Mouse (Mus musculus): Measurements from ENCODE around the gene Ubxn1. TPM values are rescaled to one million over a fixed set of nuclear protein-coding genes. Genes with fewer than 3 reads are reported as not detected.
"Not testable (repeated sequence)": the region's sequence is repeated elsewhere in the genome, so short reads cannot be mapped to it uniquely, and the experiment has no call there.

Gene Ubxn1
- polyA plus RNA-seq (2014; fragmentation: Nextera tagmentation; extraction: Ambion mirVana): 182 and 186 TPM in 2 replicates

GRCm38 (mm10) chr19:8871267-8872186 lies at the start of gene Ubxn1:
Gene Ubxn1 (plus strand): TSS chr19:8871496.
- no peaks in the 10 kb centered on the region for H3K9me3 ChIP-seq (ENCODE audit: control insufficient read depth, low read length)
- H3K27me3 ChIP-seq (ENCODE audit: control insufficient read depth, insufficient read depth, low read length): no peaks in the 10 kb centered on the region
- peak within 1 kb of the TSS; percentile 70 for H3K27ac ChIP-seq (ENCODE audit: low read depth, low read length)
- ATAC-seq (ENCODE audit: insufficient read depth, low FRiP score, low TSS enrichment) (peak; percentile 98), DNase-seq (ENCODE audit: low spot score) (peak; percentile 95)
- peaks cover 6% of the 10 kb centered on the region for H3K4me1 ChIP-seq (ENCODE audit: control insufficient read depth, insufficient read depth, low read length)
- H3K4me2 ChIP-seq (ENCODE audit: low read depth): peak within 1 kb of the TSS; percentile 72
- H3K36me3 ChIP-seq (ENCODE audit: control insufficient read depth, insufficient read depth, low read length): peaks cover 14% of the 10 kb centered on the region
- peak within 1 kb of the TSS; percentile 93 for H3K9ac ChIP-seq (ENCODE audit: low read length)
- peak within 1 kb of the TSS; percentile 100 for H3K4me3 ChIP-seq (ENCODE audit: low read depth, low read length)
- under 1% methylated on average over 59 of the region's 59 CpGs for WGBS

GRCm38 (mm10) chr19:8822696-8823095 lies 48.6 kb upstream of the Ubxn1 start:
- 0 out of 2 replicates have a peak overlapping the region, but pooled peaks have one; percentile 9 for H3K9ac ChIP-seq (ENCODE audit: low read length)
- peaks cover 12% of the 10 kb centered on the region for H3K36me3 ChIP-seq (ENCODE audit: control insufficient read depth, insufficient read depth, low read length)

GRCm38 (mm10) chr19:8829660-8830059 lies 41.6 kb upstream of the Ubxn1 start, which contains the start of gene AC129217.1:
Gene AC129217.1 (plus strand): TSS chr19:8829773.
- Histone ChIP-seq H3K9ac (ENCODE audit: low read length) (no peak within 1 kb of the TSS), H3K36me3 (ENCODE audit: control insufficient read depth, insufficient read depth, low read length) (peaks cover 45% of the 10 kb centered on the region), H3K27me3 (ENCODE audit: control insufficient read depth, insufficient read depth, low read length) (no peaks in the 10 kb centered on the region), H3K4me1 (ENCODE audit: control insufficient read depth, insufficient read depth, low read length) (no peaks in the 10 kb centered on the region), H3K4me2 (ENCODE audit: low read depth) (no peak within 1 kb of the TSS), H3K9me3 (ENCODE audit: control insufficient read depth, low read length) (no peaks in the 10 kb centered on the region), H3K4me3 (ENCODE audit: low read depth, low read length) (no peak within 1 kb of the TSS), H3K27ac (ENCODE audit: low read depth, low read length) (no peak within 1 kb of the TSS)
- WGBS: 94% methylated on average over 8 of the region's 8 CpGs
- DNase-seq (ENCODE audit: low spot score): no peak
- ATAC-seq (ENCODE audit: insufficient read depth, low FRiP score, low TSS enrichment): no peak

More at GRCm38 (mm10) chr19:8822696-8823095, 48.6 kb upstream of the Ubxn1 start:
- peak overlapping the region; percentile 88 for H3K4me3 ChIP-seq (ENCODE audit: low read depth, low read length)
- no peaks in the 10 kb centered on the region for H3K27me3 ChIP-seq (ENCODE audit: control insufficient read depth, insufficient read depth, low read length)
- peak overlapping the region; percentile 98; the same call in 1 of the 2 replicates for H3K4me2 ChIP-seq (ENCODE audit: low read depth)
- no peak overlapping the region for H3K27ac ChIP-seq (ENCODE audit: low read depth, low read length)
- DNase-seq (ENCODE audit: low spot score) (no peak), ATAC-seq (ENCODE audit: insufficient read depth, low FRiP score, low TSS enrichment) (no peak)
- H3K4me1 ChIP-seq (ENCODE audit: control insufficient read depth, insufficient read depth, low read length): peaks cover 22% of the 10 kb centered on the region
- 83% methylated on average over 8 of the region's 8 CpGs for WGBS
- H3K9me3 ChIP-seq (ENCODE audit: control insufficient read depth, low read length): no peaks in the 10 kb centered on the region

GRCm38 (mm10) chr19:8830664-8831063 lies 40.6 kb upstream of the Ubxn1 start:
- Histone ChIP-seq H3K9me3 (ENCODE audit: control insufficient read depth, low read length) (no peaks in the 10 kb centered on the region), H3K27ac (ENCODE audit: low read depth, low read length) (no peak overlapping the region), H3K4me2 (ENCODE audit: low read depth) (no peak overlapping the region), H3K27me3 (ENCODE audit: control insufficient read depth, insufficient read depth, low read length) (no peaks in the 10 kb centered on the region), H3K4me1 (ENCODE audit: control insufficient read depth, insufficient read depth, low read length) (no peaks in the 10 kb centered on the region), H3K9ac (ENCODE audit: low read length) (no peak overlapping the region), H3K4me3 (ENCODE audit: low read depth, low read length) (no peak overlapping the region), H3K36me3 (ENCODE audit: control insufficient read depth, insufficient read depth, low read length) (peaks cover 43% of the 10 kb centered on the region)
- no peak for DNase-seq (ENCODE audit: low spot score)
- no peak for ATAC-seq (ENCODE audit: insufficient read depth, low FRiP score, low TSS enrichment)
- 92% methylated on average over 8 of the region's 8 CpGs for WGBS

- DNase-seq (ENCODE audit: low spot score) (no peak), ATAC-seq (ENCODE audit: insufficient read depth, low FRiP score, low TSS enrichment) (no peak)
- Histone ChIP-seq H3K4me3 (ENCODE audit: low read depth, low read length) (no peak overlapping the region), H3K9ac (ENCODE audit: low read length) (no peak overlapping the region), H3K27ac (ENCODE audit: low read depth, low read length) (no peak overlapping the region), H3K4me2 (ENCODE audit: low read depth) (no peak overlapping the region), H3K27me3 (ENCODE audit: control insufficient read depth, insufficient read depth, low read length) (no peaks in the 10 kb centered on the region), H3K4me1 (ENCODE audit: control insufficient read depth, insufficient read depth, low read length) (no peaks in the 10 kb centered on the region), H3K36me3 (ENCODE audit: control insufficient read depth, insufficient read depth, low read length) (peaks cover 41% of the 10 kb centered on the region), H3K9me3 (ENCODE audit: control insufficient read depth, low read length) (no peaks in the 10 kb centered on the region)
- 87% methylated on average over 11 of the region's 11 CpGs for WGBS
These were observed 40.0 kb upstream of the Ubxn1 start for GRCm38 (mm10) chr19:8831262-8831661.

- Histone ChIP-seq H3K4me3 (ENCODE audit: low read depth, low read length) (no peak overlapping the region), H3K36me3 (ENCODE audit: control insufficient read depth, insufficient read depth, low read length) (peaks cover 33% of the 10 kb centered on the region), H3K4me1 (ENCODE audit: control insufficient read depth, insufficient read depth, low read length) (no peaks in the 10 kb centered on the region), H3K9me3 (ENCODE audit: control insufficient read depth, low read length) (no peaks in the 10 kb centered on the region), H3K9ac (ENCODE audit: low read length) (no peak overlapping the region), H3K27me3 (ENCODE audit: control insufficient read depth, insufficient read depth, low read length) (no peaks in the 10 kb centered on the region), H3K4me2 (ENCODE audit: low read depth) (no peak overlapping the region), H3K27ac (ENCODE audit: low read depth, low read length) (no peak overlapping the region)
- WGBS: 96% methylated on average over 4 of the region's 4 CpGs
- ATAC-seq (ENCODE audit: insufficient read depth, low FRiP score, low TSS enrichment) (no peak), DNase-seq (ENCODE audit: low spot score) (no peak)
These were observed 38.3 kb upstream of the Ubxn1 start for GRCm38 (mm10) chr19:8832971-8833370.

GRCm38 (mm10) chr19:8836327-8836726 lies 35.0 kb upstream of the Ubxn1 start:
- H3K4me3 ChIP-seq (ENCODE audit: low read depth, low read length); DNase-seq (ENCODE audit: low spot score); H3K4me2 ChIP-seq (ENCODE audit: low read depth); H3K27me3 ChIP-seq (ENCODE audit: control insufficient read depth, insufficient read depth, low read length); H3K9me3 ChIP-seq (ENCODE audit: control insufficient read depth, low read length); H3K9ac ChIP-seq (ENCODE audit: low read length); H3K27ac ChIP-seq (ENCODE audit: low read depth, low read length); ATAC-seq (ENCODE audit: insufficient read depth, low FRiP score, low TSS enrichment): not testable (repeated sequence)
- Histone ChIP-seq H3K36me3 (ENCODE audit: control insufficient read depth, insufficient read depth, low read length) (peaks cover 14% of the 10 kb centered on the region), H3K4me1 (ENCODE audit: control insufficient read depth, insufficient read depth, low read length) (peaks cover 12% of the 10 kb centered on the region)
- WGBS: 96% methylated on average over 10 of the region's 10 CpGs

GRCm38 (mm10) chr19:8837251-8837791 lies 34.0 kb upstream of the Ubxn1 start, which contains the start of gene Bscl2:
Gene Bscl2 (plus strand): TSS chr19:8837467.
- DNase-seq (ENCODE audit: low spot score) (peak; percentile 89), ATAC-seq (ENCODE audit: insufficient read depth, low FRiP score, low TSS enrichment) (peak; percentile 74)
- peak within 1 kb of the TSS; percentile 44 for H3K4me3 ChIP-seq (ENCODE audit: low read depth, low read length)
- H3K9ac ChIP-seq (ENCODE audit: low read length): peak within 1 kb of the TSS; percentile 79
- WGBS: under 1% methylated on average over 38 of the region's 38 CpGs
- H3K4me2 ChIP-seq (ENCODE audit: low read depth): peak within 1 kb of the TSS; percentile 65
- peak within 1 kb of the TSS; percentile 90 for H3K27ac ChIP-seq (ENCODE audit: low read depth, low read length)
- H3K9me3 ChIP-seq (ENCODE audit: control insufficient read depth, low read length): no peaks in the 10 kb centered on the region
- peaks cover 9% of the 10 kb centered on the region for H3K36me3 ChIP-seq (ENCODE audit: control insufficient read depth, insufficient read depth, low read length)
- H3K4me1 ChIP-seq (ENCODE audit: control insufficient read depth, insufficient read depth, low read length): peaks cover 12% of the 10 kb centered on the region
- H3K27me3 ChIP-seq (ENCODE audit: control insufficient read depth, insufficient read depth, low read length): no peaks in the 10 kb centered on the region
